ENCODE assay signal across 8 mouse cellular contexts in genomic region chr7:138083980-138084379, GRCm38 (mm10).
DNase-seq lines count a peak whose midpoint lies in the region; ATAC-seq and TF ChIP-seq lines count a peak whose summit lies in the region.

No protein-coding gene starts in this region.

- peak; percentile 73; the same call in 1 of the 2 replicates for ATAC-seq in heart, embryonic 11.5 days (replicated peaks; ENCODE audit: insufficient number of reproducible peaks, low FRiP score, low TSS enrichment)

- WGBS in embryonic facial prominence, embryonic 10.5 days: 17% methylated on average over 5 of the region's 5 CpGs
- WGBS in heart, embryonic 11.5 days (ENCODE audit: insufficient replicate concordance): 17% methylated on average over 5 of the region's 5 CpGs
- 17% methylated on average over 5 of the region's 5 CpGs for WGBS in lung, adult 2 months

- TF ChIP-seq CTCF in CH12.LX (conservative IDR thresholded peaks at IDR 0.05 in 1 of 2, IDR thresholded peaks at IDR 0.05 in 1 of 2; ENCODE audit: low read depth in 2 of 2, low read length in 2 of 2): peak in 1 of 2 experiments; percentile 84; a peak in 3 of 4 replicates
- TF ChIP-seq CTCF in lung, adult 2 months (IDR thresholded peaks at IDR 0.05; ENCODE audit: insufficient read depth, low read length): peak; percentile 75

- in situ Hi-C loops in CH12.LX (cut with MboI; ENCODE audit: low pct_ligation_motif_present, low pct_unique_long_range_greater_than_20kb, low sequenced_read_pairs): loop anchor here (10.0 kb wide), 1 partner anchor 609 kb away; no protein-coding TSS in a partner anchor

- no peak for TF ChIP-seq EP300 in CH12.LX (IDR thresholded peaks at IDR 0.05; ENCODE audit: low read length)

- DNase-seq in CH12.LX (ENCODE audit: extremely low read depth): peak; percentile 75
- peak; percentile 84 for DNase-seq in adrenal gland, adult 8-10 months
- peak; percentile 91 for DNase-seq in embryonic facial prominence, embryonic 10.5 days (ENCODE audit: low spot score)
- DNase-seq in kidney, postnatal 4 days: peak; percentile 97
- DNase-seq in lung, adult 2 months: peak; percentile 53
- peak; percentile 48 to 54 for DNase-seq in right cerebral cortex, adult 2 months (ENCODE audit: low spot score in 2 of 2)
- DNase-seq in urinary bladder, postnatal 25 days (ENCODE audit: low spot score): peak; percentile 82

- H3K4me1 ChIP-seq in CH12.LX (ENCODE audit: control insufficient read depth in 1 of 2, insufficient read depth in 2 of 2): no peaks in the 10 kb centered on the region
- H3K4me1 ChIP-seq in embryonic facial prominence, embryonic 10.5 days: no peaks in the 10 kb centered on the region
- H3K4me1 ChIP-seq in heart, embryonic 11.5 days (ENCODE audit: control insufficient read depth, insufficient read depth, low read length): no peaks in the 10 kb centered on the region
- no peaks in the 10 kb centered on the region for H3K4me1 ChIP-seq in lung, adult 2 months (ENCODE audit: control insufficient read depth, insufficient read depth, low read length)

- no peak overlapping the region for H3K4me3 ChIP-seq in CH12.LX (replicated peaks in 1 of 3; ENCODE audit: low read depth in 2 of 3, low read length in 2 of 3, poor library complexity in 1 of 3)
- no peak overlapping the region for H3K4me3 ChIP-seq in embryonic facial prominence, embryonic 10.5 days
- H3K4me3 ChIP-seq in heart, embryonic 11.5 days (ENCODE audit: low read depth, low read length): no peak overlapping the region
- H3K4me3 ChIP-seq in lung, adult 2 months (replicated peaks; ENCODE audit: extremely low read depth, low read depth, low read length): no peak overlapping the region

- TF ChIP-seq POLR2A in CH12.LX (IDR thresholded peaks at IDR 0.05; ENCODE audit: low read depth, low read length): no peak
- TF ChIP-seq POLR2A in lung, adult 2 months (IDR thresholded peaks at IDR 0.05; ENCODE audit: borderline replicate concordance, extremely low read depth, low read depth, low read length): no peak

- H3K36me3 ChIP-seq in CH12.LX (replicated peaks in 1 of 2; ENCODE audit: control insufficient read depth in 1 of 2, insufficient read depth in 1 of 2, low read length in 1 of 2): no peaks in the 10 kb centered on the region
- no peaks in the 10 kb centered on the region for H3K36me3 ChIP-seq in embryonic facial prominence, embryonic 10.5 days (replicated peaks)
- H3K36me3 ChIP-seq in heart, embryonic 11.5 days (ENCODE audit: control insufficient read depth, insufficient read depth, low read length): no peaks in the 10 kb centered on the region

- no peak overlapping the region for H3K27ac ChIP-seq in CH12.LX (ENCODE audit: insufficient read depth, low read depth)
- H3K27ac ChIP-seq in embryonic facial prominence, embryonic 10.5 days (replicated peaks): no peak overlapping the region
- no peak overlapping the region for H3K27ac ChIP-seq in heart, embryonic 11.5 days (ENCODE audit: low read depth, low read length)

- H3K4me2 ChIP-seq in CH12.LX (ENCODE audit: insufficient read depth, low read depth, poor library complexity, severe bottlenecking): no peak overlapping the region
- no peak overlapping the region for H3K4me2 ChIP-seq in heart, embryonic 11.5 days

- dilution Hi-C loops in CH12.LX (cut with MboI; ENCODE audit: extremely low pct_ligation_motif_present, extremely low pct_unique_long_range_greater_than_20kb, low sequenced_read_pairs): no loop called here

- H3K9ac ChIP-seq in CH12.LX (ENCODE audit: insufficient read depth, low read depth): no peak overlapping the region
- no peak overlapping the region for H3K9ac ChIP-seq in heart, embryonic 11.5 days (ENCODE audit: low read depth, low read length)

- H3K27me3 ChIP-seq in CH12.LX (replicated peaks): peaks cover 57% of the 10 kb centered on the region
- H3K27me3 ChIP-seq in embryonic facial prominence, embryonic 10.5 days (replicated peaks; ENCODE audit: low read depth, poor library complexity, severe bottlenecking): no peaks in the 10 kb centered on the region
- no peaks in the 10 kb centered on the region for H3K27me3 ChIP-seq in heart, embryonic 11.5 days (ENCODE audit: control insufficient read depth, insufficient read depth, low read length)

- TF ChIP-seq RAD21 in CH12.LX (IDR thresholded peaks at IDR 0.05; ENCODE audit: low read depth, low read length): peak; percentile 65

- H3K9me3 ChIP-seq in CH12.LX (replicated peaks; ENCODE audit: low read length): no peaks in the 10 kb centered on the region
- H3K9me3 ChIP-seq in embryonic facial prominence, embryonic 10.5 days: no peaks in the 10 kb centered on the region
- H3K9me3 ChIP-seq in heart, embryonic 11.5 days (replicated peaks; ENCODE audit: control insufficient read depth, low read length): no peaks in the 10 kb centered on the region

- H3K79me2 ChIP-seq in CH12.LX (replicated peaks; ENCODE audit: control insufficient read depth, extremely low read depth, insufficient read depth, poor library complexity, severe bottlenecking): no peaks in the 10 kb centered on the region

TF ChIP-seq in CH12.LX, 34 proteins besides CTCF, POLR2A, EP300 and RAD21:
- TF ChIP-seq SIN3A (IDR thresholded peaks at IDR 0.05; ENCODE audit: low read length) (peak; percentile 73), ZC3H11A (IDR thresholded peaks at IDR 0.05; ENCODE audit: low read depth, low read length) (peak; percentile 2; the same call in 1 of the 2 replicates), IRF4 (IDR thresholded peaks at IDR 0.05; ENCODE audit: low read depth, low read length) (0 out of 2 replicates have a peak, but pooled peaks have one; percentile 10), MAX (IDR thresholded peaks at IDR 0.05; ENCODE audit: low read length) (no peak), GABPA (IDR thresholded peaks at IDR 0.05; ENCODE audit: insufficient replicate concordance, low read depth, low read length) (no peak), RCOR1 (conservative IDR thresholded peaks at IDR 0.05; ENCODE audit: low read depth, low read length) (no peak), TCF12 (IDR thresholded peaks at IDR 0.05; ENCODE audit: low read depth, low read length) (no peak), JUND (conservative IDR thresholded peaks at IDR 0.05; ENCODE audit: low read depth, low read length) (no peak), NRF1 (IDR thresholded peaks at IDR 0.05; ENCODE audit: low read depth, low read length) (no peak), SMC3 (IDR thresholded peaks at IDR 0.05; ENCODE audit: low read depth, low read length) (peak; percentile 86), CHD2 (IDR thresholded peaks at IDR 0.05; ENCODE audit: low read length) (no peak), ELF1 (IDR thresholded peaks at IDR 0.05; ENCODE audit: low read depth, low read length) (peak; percentile 27; the same call in 1 of the 2 replicates), MXI1 (IDR thresholded peaks at IDR 0.05; ENCODE audit: low read depth, low read length) (peak; percentile 61; the same call in 1 of the 2 replicates), MAZ (IDR thresholded peaks at IDR 0.05; ENCODE audit: low read depth, low read length) (no peak), ETS1 (conservative IDR thresholded peaks at IDR 0.05; ENCODE audit: low read depth, low read length) (no peak)
